Mouse (Mus musculus) lung, adult 2 months (tissue): ENCODE measurements at regions not wholly inside any gene's neighbourhood (a gene's known extent, or its start where the extent isn't known, plus 50 kb on each side); places are given as distances from the start of the nearest gene placed in this dataset.
"Not testable (repeated sequence)": the region's sequence is repeated elsewhere in the genome, so short reads cannot be mapped to it uniquely, and the experiment has no call there.

Experiments
- CTCF ChIP-seq: fragments of 200-500 bp; IDR thresholded peaks from 2 replicates; pipeline ENCODE4 v1.5.1; 2011; ENCODE audit warnings: mild to moderate bottlenecking, low read length, control low read depth; ENCODE audit not compliant: insufficient read depth
- POLR2A ChIP-seq: fragments of 200-500 bp; IDR thresholded peaks from 2 replicates; pipeline ENCODE4 v1.6.1; 2011; ENCODE audit warnings: low read depth, mild to moderate bottlenecking, control low read depth, low read length, borderline replicate concordance; ENCODE audit errors: extremely low read depth

GRCm38 (mm10) chr10:26161139-26161538 lies 68.4 kb upstream of the Samd3 start:
- TF ChIP-seq CTCF, POLR2A: not testable (repeated sequence)
